9 mouse cellular contexts compared by ENCODE assay signal in the genomic region with DNA sequence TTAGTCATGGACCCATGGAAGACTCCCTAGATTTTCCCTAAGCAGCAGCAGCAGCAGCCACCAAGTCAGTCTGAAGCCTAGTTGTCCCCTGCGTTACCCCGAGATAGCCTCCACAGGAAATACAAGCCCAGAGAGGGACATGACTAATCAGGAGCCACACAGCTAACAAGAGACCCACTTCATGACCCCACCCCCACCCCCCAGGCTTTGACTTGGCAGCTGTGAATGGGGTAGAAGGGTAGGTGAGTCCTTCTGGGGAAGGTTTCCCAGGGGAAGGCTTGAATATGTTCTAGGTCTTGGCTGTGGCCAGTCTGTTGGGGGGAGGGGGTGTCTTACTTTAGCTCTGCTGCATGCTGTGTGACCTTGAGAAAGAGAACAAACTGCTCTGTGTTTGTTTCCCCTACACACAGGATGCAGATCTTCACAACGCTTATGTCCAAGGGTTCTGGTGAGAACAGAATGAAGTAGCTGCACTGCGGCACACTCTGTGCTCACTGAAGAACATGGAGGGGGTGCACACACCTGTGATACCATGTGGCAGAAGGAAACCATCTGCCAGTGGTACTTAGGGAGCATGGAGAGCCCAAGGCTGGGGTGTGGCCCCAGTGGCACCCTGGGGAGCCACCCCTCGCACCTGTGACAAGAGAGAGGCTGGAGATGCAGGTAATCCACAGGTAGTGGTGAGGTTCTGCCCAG.
DNase-seq lines count a peak whose midpoint lies in the region; ATAC-seq and TF ChIP-seq lines count a peak whose summit lies in the region.
"Had no signal": no experiment of that assay in that cellular context is flagged by ENCODE, and none has a peak within 500 bp of the region (broad histone marks: within the 10 kb centered on the region; RNA-seq: fewer than 3 reads in every experiment).

No protein-coding gene starts in this region.

- no peak overlapping the region for H3K4me2 ChIP-seq in forebrain, embryonic 11.5 days (ENCODE audit: low read depth, low read length, severe bottlenecking)
- no peak overlapping the region for H3K4me2 ChIP-seq in forebrain, embryonic 16.5 days (ENCODE audit: low read length)

- 77% methylated on average over 5 of the region's 5 CpGs for WGBS in forebrain, embryonic 11.5 days
- 68% methylated on average over 5 of the region's 5 CpGs for WGBS in forebrain, embryonic 16.5 days

- peak; percentile 48 for DNase-seq in forebrain, embryonic 11.5 days (ENCODE audit: low spot score)
- DNase-seq in layer of hippocampus, adult 2 months (ENCODE audit: low spot score in 2 of 2): no peak
- DNase-seq in layer of hippocampus, adult 9-11 months: no peak
- peak; percentile 20 for DNase-seq in T-cell, adult 2 months (ENCODE audit: low spot score)
- DNase-seq in splenic B cell, adult 2 months (ENCODE audit: low read depth, low spot score): peak; percentile 12
- no peak for DNase-seq in spleen, adult 12 weeks (ENCODE audit: low spot score)
- no peak for DNase-seq in lung, postnatal 25 days (ENCODE audit: low spot score)
- DNase-seq: left cerebral cortex, postnatal 4 days had no signal

- H3K4me1 ChIP-seq in forebrain, embryonic 11.5 days (replicated peaks; ENCODE audit: control insufficient read depth, insufficient read depth, low read length): peaks cover 40% of the 10 kb centered on the region
- peaks cover 46% of the 10 kb centered on the region for H3K4me1 ChIP-seq in forebrain, embryonic 16.5 days (replicated peaks; ENCODE audit: control insufficient read depth, insufficient read depth, low read length)

- no peaks in the 10 kb centered on the region for H3K9me3 ChIP-seq in forebrain, embryonic 11.5 days (ENCODE audit: control insufficient read depth, low read length)
- H3K9me3 ChIP-seq in forebrain, embryonic 16.5 days (ENCODE audit: control insufficient read depth, low read length): no peaks in the 10 kb centered on the region

- no peaks in the 10 kb centered on the region for H3K27me3 ChIP-seq in forebrain, embryonic 11.5 days (ENCODE audit: control insufficient read depth, insufficient read depth, low read length)
- no peaks in the 10 kb centered on the region for H3K27me3 ChIP-seq in forebrain, embryonic 16.5 days (replicated peaks; ENCODE audit: control insufficient read depth, insufficient read depth, low read length)
- no peaks in the 10 kb centered on the region for H3K27me3 ChIP-seq in splenic B cell, adult 2 months (ENCODE audit: control insufficient read depth, insufficient read depth, low read length, poor library complexity, severe bottlenecking)

- H3K27ac ChIP-seq in forebrain, embryonic 11.5 days (ENCODE audit: low read depth, low read length): peak overlapping the region; percentile 87; the same call in 1 of the 2 replicates
- H3K27ac ChIP-seq in forebrain, embryonic 16.5 days (ENCODE audit: low read length): no peak overlapping the region
- peak overlapping the region; percentile 10; the same call in 1 of the 2 replicates for H3K27ac ChIP-seq in layer of hippocampus, adult 2 months

- H3K4me3 ChIP-seq in forebrain, embryonic 11.5 days (ENCODE audit: low read depth, low read length): no peak overlapping the region
- H3K4me3 ChIP-seq in forebrain, embryonic 16.5 days (replicated peaks; ENCODE audit: low read length): no peak overlapping the region
- no peak overlapping the region for H3K4me3 ChIP-seq in layer of hippocampus, adult 2 months

- ATAC-seq in forebrain, embryonic 11.5 days (replicated peaks; ENCODE audit: low FRiP score): no peak
- ATAC-seq in forebrain, embryonic 16.5 days: no peak

- H3K9ac ChIP-seq in forebrain, embryonic 11.5 days (ENCODE audit: low read length): no peak overlapping the region; the same call in 1 of the 2 replicates
- H3K9ac ChIP-seq in forebrain, embryonic 16.5 days (replicated peaks; ENCODE audit: low read depth, low read length): no peak overlapping the region

- TF ChIP-seq CTCF in layer of hippocampus, adult 2 months (conservative IDR thresholded peaks at IDR 0.05): no peak

- H3K36me3 ChIP-seq in forebrain, embryonic 11.5 days (ENCODE audit: control insufficient read depth, insufficient read depth, low read length): no peaks in the 10 kb centered on the region
- H3K36me3 ChIP-seq in forebrain, embryonic 16.5 days (ENCODE audit: control insufficient read depth, insufficient read depth): no peaks in the 10 kb centered on the region
- H3K36me3 ChIP-seq in splenic B cell, adult 2 months (ENCODE audit: control insufficient read depth, insufficient read depth, low read length, poor library complexity, severe bottlenecking): no peaks in the 10 kb centered on the region

Comparison
In these comparisons a context has a peak if more than half of its experiments do, and no peak if none do; other contexts are left out.
1. DNase-seq: peak in forebrain, embryonic 11.5 days (single experiment), T-cell, adult 2 months (single experiment) and splenic B cell, adult 2 months (single experiment); none in layer of hippocampus, adult 2 months (0 of 2), layer of hippocampus, adult 9-11 months (single experiment), spleen, adult 12 weeks (single experiment) and lung, postnatal 25 days (single experiment).